Mouse (Mus musculus): Measurements from ENCODE around the gene Pold3. TPM values are rescaled to one million over a fixed set of nuclear protein-coding genes. Genes with fewer than 3 reads are reported as not detected.

Pold3 gene
- total RNA-seq, 4 experiments from 2014 or later = 33.3 to 37.1 (median 35.6) TPM

Other genes with a start within 250 kb of the Pold3 start
- gene Rnf169, start 141.1 kb downstream of the Pold3 start, total RNA-seq (2022) = 10 to 100 TPM; 49.0 to 54.0 (median 51.9) TPM
- under 1 TPM; 0.19 to 0.61 (median 0.48) TPM for gene Chrdl2, start 115.4 kb downstream of the Pold3 start, total RNA-seq (2022)
- 1 to 10 TPM; 3.7 to 6.4 (median 5.3) TPM for gene Lipt2, start 37.7 kb upstream of the Pold3 start, total RNA-seq (2022)
- under 1 TPM in 2 of 4 experiments, not detected in 2; 0.41 to 0.84 TPM for gene Kcne3, start 54.9 kb upstream of the Pold3 start, total RNA-seq (2022)
- 100 to 1,000 TPM; 218 to 244 (median 229) TPM for gene Pgm2l1, start 105.8 kb upstream of the Pold3 start, total RNA-seq (2022)
- 1 to 10 TPM; 4.4 to 8.6 (median 6.8) TPM for gene P4ha3, start 164.0 kb upstream of the Pold3 start, total RNA-seq (2022)

Data from left cerebral cortex, adult 8-10 months (tissue).